Mouse (Mus musculus) stomach, postnatal 0 days (tissue): ENCODE data around the gene Ddx47.
A peak's percentile ranks its signal among the peaks of the same experiment; 100 is the strongest.

Experiments used
- CTCF ChIP-seq: IDR thresholded peaks from 2 replicates; pipeline ENCODE4 v1.5.1; 2016; ENCODE audit warnings: antibody characterized with exemption, low read depth, mild to moderate bottlenecking, moderate library complexity
- EP300 ChIP-seq: optimal IDR thresholded peaks from 2 replicates; pipeline ENCODE3; 2016; ENCODE audit warnings: antibody characterized with exemption

DNA sequence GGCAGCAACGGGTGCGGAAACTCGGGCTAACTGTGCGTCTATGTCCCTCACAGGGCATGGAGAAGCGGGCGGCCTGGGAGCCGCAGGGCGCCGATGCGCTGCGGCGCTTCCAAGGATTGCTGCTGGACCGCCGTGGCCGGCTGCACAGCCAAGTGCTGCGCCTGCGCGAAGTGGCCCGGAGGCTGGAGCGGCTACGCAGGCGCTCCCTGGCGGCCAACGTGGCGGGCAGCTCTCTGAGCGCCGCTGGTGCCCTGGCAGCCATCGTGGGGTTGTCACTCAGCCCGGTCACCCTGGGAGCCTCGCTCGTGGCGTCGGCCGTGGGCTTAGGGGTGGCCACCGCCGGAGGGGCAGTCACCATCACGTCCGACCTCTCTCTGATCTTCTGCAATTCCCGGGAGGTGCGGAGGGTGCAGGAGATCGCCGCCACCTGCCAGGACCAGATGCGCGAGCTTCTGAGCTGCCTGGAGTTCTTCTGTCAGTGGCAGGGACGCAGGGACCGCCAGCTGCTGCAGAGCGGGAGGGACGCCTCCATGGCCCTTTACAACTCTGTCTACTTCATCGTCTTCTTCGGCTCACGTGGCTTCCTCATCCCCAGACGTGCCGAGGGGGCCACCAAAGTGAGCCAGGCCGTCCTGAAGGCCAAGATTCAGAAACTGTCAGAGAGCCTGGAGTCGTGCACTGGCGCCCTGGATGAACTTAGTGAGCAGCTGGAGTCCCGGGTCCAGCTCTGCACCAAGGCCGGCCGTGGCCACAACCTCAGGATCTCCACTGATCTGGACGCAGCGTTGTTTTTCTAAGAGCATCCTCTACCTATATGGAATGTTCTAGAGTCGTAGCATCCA lies 27.7 kb upstream of the Ddx47 start:
- peak; percentile 88 for TF ChIP-seq CTCF
- TF ChIP-seq EP300 = no peak
